Mouse (Mus musculus) testis, adult 2 months (tissue): ENCODE data around the gene Pnrc2. TPM values are rescaled to one million over a fixed set of nuclear protein-coding genes. Genes with fewer than 3 reads are reported as not detected.
A peak's percentile ranks its signal among the peaks of the same experiment; 100 is the strongest.

Source experiments
- H3K27ac ChIP-seq: fragments of 200-500 bp; 2 replicates; pipeline ENCODE4 v1.5.1; 2012; ENCODE audit warnings: low read depth, low read length; ENCODE audit not compliant: control insufficient read depth, insufficient read depth
- H3K27me3 ChIP-seq: fragments of 200-500 bp; 2 replicates; pipeline ENCODE4 v1.6.1; 2012; ENCODE audit warnings: mild to moderate bottlenecking, low read length, moderate library complexity; ENCODE audit not compliant: control insufficient read depth, insufficient read depth
- H3K36me3 ChIP-seq: fragments of 200-500 bp; 2 replicates; pipeline ENCODE4 v1.6.1; 2012; ENCODE audit warnings: mild to moderate bottlenecking, low read length; ENCODE audit not compliant: control insufficient read depth, insufficient read depth
- H3K4me1 ChIP-seq: fragments of 200-500 bp; 2 replicates; pipeline ENCODE4 v1.6.1; 2012; ENCODE audit warnings: low read length; ENCODE audit not compliant: control insufficient read depth, insufficient read depth
- H3K4me3 ChIP-seq: fragments of 200-500 bp; 2 replicates; pipeline ENCODE4 v1.5.1; 2012; ENCODE audit warnings: low read depth, mild to moderate bottlenecking, low read length, moderate library complexity, mixed read lengths; ENCODE audit not compliant: control insufficient read depth
- CTCF ChIP-seq: fragments of 200-500 bp; IDR thresholded peaks from 2 replicates; pipeline ENCODE4 v1.5.1; 2012; ENCODE audit warnings: low read depth, mild to moderate bottlenecking, inconsistent platforms, low read length, moderate library complexity; ENCODE audit not compliant: control insufficient read depth, insufficient read depth, insufficient replicate concordance
- POLR2A ChIP-seq: fragments of 200-500 bp; IDR thresholded peaks from 2 replicates; pipeline ENCODE4 v1.6.1; 2012; ENCODE audit warnings: low read depth, mild to moderate bottlenecking, inconsistent platforms, low read length, moderate library complexity; ENCODE audit not compliant: control insufficient read depth
- polyA plus RNA-seq: library from polyadenylated mRNA; depleted of rRNA; stranded (reverse); fragments of >200 nt; gene quantifications from 2 replicates; pipeline ENCODE4 v1.2.3, GENCODE M21; 2012

Gene Pnrc2
- polyA plus RNA-seq, 1 experiment = 6.4 TPM

DNA sequence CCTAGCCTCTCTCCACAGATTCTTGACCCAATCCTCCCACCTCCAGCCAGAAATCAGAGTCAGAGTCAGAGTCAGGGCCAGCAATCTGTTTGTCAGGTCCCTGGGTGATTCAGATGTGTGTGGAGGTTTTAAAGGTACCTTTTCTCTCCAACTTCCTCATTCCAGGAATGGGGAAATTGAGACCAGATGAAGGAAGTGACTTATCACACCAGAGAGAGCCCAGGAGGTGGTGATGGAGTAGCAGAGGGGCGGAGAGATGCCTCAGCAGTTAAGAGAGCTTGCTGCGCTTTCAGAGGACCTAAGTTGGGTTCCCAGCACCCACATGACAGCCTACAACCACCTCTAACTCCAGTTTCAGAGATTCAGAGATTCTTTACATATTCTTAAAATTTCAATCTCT lies 17.9 kb upstream of the Pnrc2 start:
- no peak overlapping the region for H3K4me3 ChIP-seq
- H3K4me1 ChIP-seq = peaks cover 2% of the 10 kb centered on the region; the same call in 1 of the 2 replicates
- TF ChIP-seq POLR2A (no peak), CTCF (no peak)
- H3K27ac ChIP-seq = no peak overlapping the region
- H3K36me3 ChIP-seq = no peaks in the 10 kb centered on the region
- no peaks in the 10 kb centered on the region for H3K27me3 ChIP-seq

DNA sequence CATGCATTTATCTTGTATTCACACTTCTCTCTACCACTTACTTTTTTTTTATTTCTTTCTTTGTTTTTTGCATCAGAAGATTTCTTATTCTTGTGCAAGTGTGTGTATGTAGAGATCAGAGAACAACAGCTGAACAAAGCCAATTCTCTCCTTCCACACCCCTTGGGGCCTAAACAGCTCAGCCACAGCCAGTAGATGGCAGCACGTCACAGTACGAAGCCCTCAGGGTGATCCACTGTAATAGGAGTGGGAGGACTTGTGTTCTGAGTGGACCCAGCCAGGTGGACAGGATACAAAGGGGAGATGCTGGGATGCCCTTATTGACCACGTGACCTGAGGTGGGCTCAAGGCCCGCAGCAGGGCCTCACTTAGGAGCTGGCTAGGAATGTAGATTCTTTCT lies 16.2 kb upstream of the Pnrc2 start:
- Histone ChIP-seq H3K27me3 (no peaks in the 10 kb centered on the region), H3K4me3 (no peak overlapping the region), H3K27ac (no peak overlapping the region), H3K36me3 (no peaks in the 10 kb centered on the region), H3K4me1 (peaks cover 11% of the 10 kb centered on the region)
- TF ChIP-seq CTCF (peak; percentile 77; the same call in 1 of the 2 replicates), POLR2A (no peak)

DNA sequence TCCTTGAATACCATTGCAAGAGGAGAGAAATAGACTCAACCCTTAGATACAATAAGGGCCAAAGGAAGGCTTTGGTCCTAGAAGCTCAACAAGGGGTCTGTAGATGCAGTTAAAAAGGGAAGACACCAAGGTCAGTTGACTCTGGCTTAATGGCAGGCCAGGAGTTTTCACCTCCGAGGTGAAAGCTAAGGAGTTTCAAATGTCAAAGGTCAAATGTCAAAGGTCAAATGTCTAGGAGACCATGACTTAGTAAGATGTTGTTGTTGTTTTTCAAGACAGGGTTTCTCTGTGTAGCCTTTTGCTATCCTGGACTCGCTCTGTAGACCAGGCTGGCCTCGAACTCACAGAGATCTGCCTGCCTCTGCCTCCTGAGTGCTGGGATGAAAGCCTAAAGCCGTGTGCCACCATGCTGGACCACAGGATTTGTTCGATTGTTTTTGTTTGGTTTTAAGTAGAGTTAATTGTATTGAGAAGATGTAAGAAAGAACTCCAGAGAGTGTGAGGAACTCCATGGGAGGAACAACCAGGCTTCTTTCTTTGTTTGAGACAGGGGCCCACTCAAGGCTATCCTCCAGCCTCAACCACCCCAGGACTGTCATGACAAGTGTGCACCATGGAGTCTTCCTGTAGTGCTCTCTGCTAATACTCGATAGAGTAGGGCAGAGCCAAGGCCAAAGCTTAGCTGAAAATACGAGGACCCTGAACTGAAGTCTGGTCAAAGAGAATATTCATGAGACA lies 15.7 kb upstream of the Pnrc2 start:
- no peak overlapping the region for H3K4me3 ChIP-seq
- peaks cover 13% of the 10 kb centered on the region for H3K4me1 ChIP-seq
- TF ChIP-seq POLR2A (no peak), CTCF (no peak)
- no peaks in the 10 kb centered on the region for H3K27me3 ChIP-seq
- no peaks in the 10 kb centered on the region for H3K36me3 ChIP-seq
- H3K27ac ChIP-seq = no peak overlapping the region

DNA sequence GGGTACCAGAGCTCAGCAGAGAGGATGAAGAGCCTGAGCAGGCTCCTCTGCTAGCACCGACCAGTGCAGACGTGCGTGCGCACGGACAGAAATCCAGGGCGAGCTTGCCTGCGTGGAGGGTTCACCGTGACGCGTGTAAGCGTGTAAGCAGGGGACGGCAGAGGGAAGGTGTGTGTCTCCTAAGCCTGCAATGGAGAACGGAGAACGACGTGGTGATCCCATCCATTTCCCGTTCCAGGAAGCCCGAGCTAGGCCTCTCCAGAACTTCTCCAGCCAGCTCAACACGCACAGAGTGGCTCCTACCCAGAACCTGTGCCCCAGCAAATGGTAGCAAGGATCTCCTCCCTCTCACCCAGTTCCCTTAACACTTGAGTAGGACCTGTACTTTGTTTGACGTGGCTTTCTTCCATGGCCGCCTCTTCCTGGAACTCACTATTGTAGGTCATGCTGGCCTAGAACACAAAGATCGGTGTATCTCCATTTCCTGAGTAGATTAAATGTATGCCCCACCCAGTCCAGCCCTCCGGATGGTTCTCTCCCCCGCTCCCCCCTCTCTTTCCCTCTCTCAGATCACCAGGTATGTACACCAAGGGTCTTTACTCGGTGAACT lies 14.9 kb upstream of the Pnrc2 start:
- TF ChIP-seq POLR2A = no peak
- TF ChIP-seq CTCF = no peak
- H3K36me3 ChIP-seq = no peaks in the 10 kb centered on the region
- H3K27ac ChIP-seq = no peak overlapping the region
- H3K27me3 ChIP-seq = no peaks in the 10 kb centered on the region
- H3K4me1 ChIP-seq = peaks cover 15% of the 10 kb centered on the region
- H3K4me3 ChIP-seq = no peak overlapping the region

DNA sequence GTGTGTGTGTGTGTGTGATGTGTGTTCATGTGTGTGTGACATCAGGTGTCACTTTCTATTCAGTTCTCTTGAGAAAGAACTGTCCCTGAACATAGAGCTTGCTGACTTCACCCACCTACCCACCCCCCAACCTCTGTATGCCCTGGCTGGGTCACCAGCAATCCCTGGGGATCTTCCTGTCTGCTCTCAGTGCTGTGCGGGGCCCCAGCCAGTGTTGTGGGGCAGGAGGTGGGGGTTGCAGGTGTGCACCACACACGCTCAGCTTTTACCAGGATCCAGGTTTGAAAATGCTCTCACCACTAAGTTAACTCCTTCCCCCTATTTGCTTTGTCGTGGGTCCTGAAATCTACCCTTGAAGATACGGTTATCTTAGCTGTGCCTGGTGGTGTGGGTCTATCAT lies 12.5 kb upstream of the Pnrc2 start:
- H3K4me3 ChIP-seq = no peak overlapping the region
- TF ChIP-seq POLR2A (no peak), CTCF (no peak)
- no peaks in the 10 kb centered on the region for H3K27me3 ChIP-seq
- H3K36me3 ChIP-seq = no peaks in the 10 kb centered on the region
- H3K27ac ChIP-seq = no peak overlapping the region
- H3K4me1 ChIP-seq = peaks cover 18% of the 10 kb centered on the region

DNA sequence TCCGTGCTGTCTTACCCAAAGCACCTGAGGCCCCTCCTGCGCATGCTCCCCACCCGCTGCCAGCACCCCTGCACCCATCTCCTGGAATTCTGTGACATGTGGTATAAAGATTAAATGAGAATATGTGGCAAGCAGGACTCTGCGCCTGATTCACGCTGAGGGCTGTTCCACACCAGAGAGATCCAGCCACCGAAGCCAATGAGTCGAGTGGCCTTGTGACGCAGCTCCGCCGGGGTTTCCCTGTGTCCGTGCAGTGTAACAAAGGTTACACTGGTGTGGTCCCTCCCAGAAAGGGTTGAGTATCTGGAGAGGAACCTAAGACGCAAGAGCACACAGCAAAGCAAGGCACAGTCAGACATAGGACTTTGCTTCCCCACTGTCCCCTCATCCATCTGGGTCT lies 12.0 kb upstream of the Pnrc2 start:
- H3K27ac ChIP-seq = no peak overlapping the region
- no peak overlapping the region for H3K4me3 ChIP-seq
- TF ChIP-seq CTCF (no peak), POLR2A (no peak)
- no peaks in the 10 kb centered on the region for H3K27me3 ChIP-seq
- no peaks in the 10 kb centered on the region for H3K36me3 ChIP-seq
- peaks cover 18% of the 10 kb centered on the region for H3K4me1 ChIP-seq

DNA sequence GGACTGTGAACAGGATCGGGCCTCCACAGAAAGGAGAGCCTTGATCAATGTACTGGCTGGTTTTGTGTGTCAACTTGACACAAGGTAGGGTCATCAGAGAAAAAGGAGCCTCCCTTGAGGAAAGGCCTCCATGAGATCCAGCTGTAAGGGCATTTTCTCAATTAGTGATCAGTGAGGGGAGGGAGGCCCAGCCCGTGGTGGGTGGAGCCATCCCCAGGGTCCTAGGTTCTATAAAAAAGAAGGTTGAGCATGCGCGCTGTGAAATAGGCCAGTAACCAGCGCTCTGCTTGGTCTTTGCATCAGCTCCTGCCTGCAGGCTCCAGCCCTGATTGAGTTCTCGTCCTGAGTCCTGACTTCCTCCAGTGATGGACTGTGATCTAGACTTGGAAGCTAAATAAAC lies 10.9 kb upstream of the Pnrc2 start:
- Histone ChIP-seq H3K27ac (no peak overlapping the region), H3K4me3 (no peak overlapping the region), H3K36me3 (no peaks in the 10 kb centered on the region), H3K4me1 (peaks cover 18% of the 10 kb centered on the region), H3K27me3 (no peaks in the 10 kb centered on the region)
- TF ChIP-seq POLR2A (no peak), CTCF (no peak)
